Mouse (Mus musculus) small intestine, adult 2 months (tissue): Measurements from ENCODE around the gene Crtc3.

Experiments used
- CTCF ChIP-seq: fragments of 200-500 bp; IDR thresholded peaks from 2 replicates; pipeline ENCODE4 v1.5.1; 2012; ENCODE audit warnings: low read depth, mild to moderate bottlenecking, control low read depth, inconsistent platforms, low read length, moderate library complexity, mixed read lengths; ENCODE audit not compliant: insufficient replicate concordance, insufficient read length; ENCODE audit errors: extremely low read depth
- POLR2A ChIP-seq: fragments of 200-500 bp; IDR thresholded peaks from 2 replicates; pipeline ENCODE4 v1.6.1; 2012; ENCODE audit warnings: low read depth, mild to moderate bottlenecking, control low read depth, inconsistent platforms, low read length, moderate library complexity

DNA sequence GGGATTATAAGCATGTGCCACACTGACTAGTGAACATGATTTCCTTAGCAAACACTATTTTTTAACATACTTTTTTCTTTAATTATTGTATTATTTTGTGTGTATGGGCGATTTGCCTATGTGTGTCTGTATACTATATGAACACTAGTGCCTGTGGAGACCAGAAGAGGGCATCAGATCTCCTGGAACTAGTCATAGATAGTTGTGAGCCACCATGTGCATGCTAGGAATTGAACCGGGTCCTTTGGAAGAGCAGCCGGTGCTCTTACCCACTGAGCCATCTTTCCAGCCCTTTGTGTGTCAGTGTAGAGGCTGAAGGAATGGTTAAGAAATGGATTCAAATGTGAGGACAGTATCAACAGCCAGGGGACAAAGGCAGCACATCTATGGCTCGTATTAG, 82.2 kb downstream of the Crtc3 start:
- TF ChIP-seq CTCF (no peak), POLR2A (no peak)
